ENCODE assay signal across 15 mouse cellular contexts in genomic region chr11:89023477-89023876, GRCm38 (mm10). TPM values are rescaled to one million over a fixed set of nuclear protein-coding genes. Genes with fewer than 3 reads are reported as not detected.
A peak's percentile ranks its signal among the peaks of the same experiment; 100 is the strongest.
DNase-seq lines count a peak whose midpoint lies in the region; ATAC-seq and TF ChIP-seq lines count a peak whose summit lies in the region.
"Had no signal": no experiment of that assay in that cellular context is flagged by ENCODE, and none has a peak within 500 bp of the region (broad histone marks: within the 10 kb centered on the region; RNA-seq: fewer than 3 reads in every experiment).

No protein-coding gene starts in this region.

- H3K9ac ChIP-seq in heart, embryonic 16.5 days (ENCODE audit: low read length): no peak overlapping the region

- intact Hi-C loops in heart, postnatal 10 days (cut with DNase I): no loop called here

- DNase-seq in heart, postnatal 10 days: no peak
- DNase-seq in 3134 (ENCODE audit: extremely low read depth, insufficient read length, low spot score) (peak; percentile 48), Patski (ENCODE audit: low read depth, low spot score) (peak; percentile 78)
- peak; percentile 45 to 72 for DNase-seq in kidney, postnatal 36 days
- no peak for DNase-seq in urinary bladder, postnatal 14 days (ENCODE audit: low spot score)
- DNase-seq in layer of hippocampus, postnatal 36 days: no peak
- DNase-seq: right cerebral cortex, postnatal 25 days had no signal

- H3K27ac ChIP-seq in heart, embryonic 16.5 days (ENCODE audit: low read length): peak overlapping the region; percentile 77; the same call in 1 of the 2 replicates

- POLR2A ChIA-PET in Patski (lab: Charles Lee): no interaction called here

- in situ Hi-C loops in Patski (cut with MboI; ENCODE audit: low pct_unique_long_range_greater_than_20kb): no loop called here

- H3K36me3 ChIP-seq in heart, embryonic 16.5 days (ENCODE audit: control insufficient read depth, insufficient read depth): peaks cover 3% of the 10 kb centered on the region; the same call in 1 of the 2 replicates

- no peak overlapping the region for H3K4me3 ChIP-seq in heart, embryonic 16.5 days (ENCODE audit: low read length)
- H3K4me3 ChIP-seq: erythroblast, embryonic 14.5 days; heart, embryonic 10.5 days had no signal

- WGBS in heart, embryonic 16.5 days: 59% methylated on average over 10 of the region's 10 CpGs

- ATAC-seq in heart, embryonic 16.5 days (replicated peaks; ENCODE audit: extremely low read depth, insufficient read depth, low FRiP score): no peak
- ATAC-seq in Patski: peak; percentile 92
- no peak for ATAC-seq in inflammation-experienced regulatory T-cells, adult 6 months
- ATAC-seq: midbrain, embryonic 16.5 days had no signal

- H3K4me1 ChIP-seq in heart, embryonic 16.5 days (ENCODE audit: control insufficient read depth, insufficient read depth, low read length): peaks cover 25% of the 10 kb centered on the region

- TF ChIP-seq CTCF in Patski (IDR thresholded peaks at IDR 0.05): no peak

- H3K9me3 ChIP-seq in heart, embryonic 16.5 days (replicated peaks; ENCODE audit: control insufficient read depth, low read length): no peaks in the 10 kb centered on the region
- H3K9me3 ChIP-seq: heart, embryonic 10.5 days had no signal

- CTCF ChIA-PET in Patski (lab: Charles Lee): no interaction called here

- H3K4me2 ChIP-seq in heart, embryonic 16.5 days (ENCODE audit: low read depth, low read length): no peak overlapping the region

- H3K27me3 ChIP-seq in heart, embryonic 16.5 days (ENCODE audit: control insufficient read depth, insufficient read depth, low read length): no peaks in the 10 kb centered on the region
- no peaks in the 10 kb centered on the region for H3K27me3 ChIP-seq in Patski

RNA-seq across cellular contexts. Expression of gene Trim25, which starts 24.3 kb away (rescaled TPM):
- polyA plus RNA-seq in heart, embryonic 16.5 days (2015; fragmentation: Nextera tagmentation; extraction: Ambion mirVana): 18.3 and 22.1 TPM in 2 replicates
- total RNA-seq in heart, postnatal 10 days (2021): 10 to 100 TPM; 32.9 to 33.3 TPM
- 12.9 TPM for polyA plus RNA-seq in Patski (2021)
- 10 to 100 TPM in 2 of 3 experiments, 1 to 10 TPM in 1; 9.6 to 11.3 (median 10.1) TPM for polyA plus RNA-seq in inflammation-experienced regulatory T-cells, adult 6 months (2017; shearing (Covaris generic))
- total RNA-seq in layer of hippocampus, postnatal 36 days (2021): 1 to 10 TPM; 3.4 to 4.5 TPM

RNA-seq across cellular contexts. Expression of gene Dgke, which starts 43.2 kb away (rescaled TPM):
- 7.8 and 8.7 TPM in 2 replicates for polyA plus RNA-seq in heart, embryonic 16.5 days (2015; fragmentation: Nextera tagmentation; extraction: Ambion mirVana)
- total RNA-seq in heart, postnatal 10 days (2021): 10 to 100 TPM; 13.1 to 13.5 TPM
- 7.1 TPM for polyA plus RNA-seq in Patski (2021)
- polyA plus RNA-seq in inflammation-experienced regulatory T-cells, adult 6 months (2017; shearing (Covaris generic)): 1 to 10 TPM; 3.8 to 7.0 (median 3.9) TPM
- total RNA-seq in layer of hippocampus, postnatal 36 days (2021): 10 to 100 TPM; 44.1 to 44.9 TPM
- polyA plus RNA-seq: erythroblast, embryonic 14.5 days had no signal

RNA-seq across cellular contexts. Expression of gene Gm525, which starts 50.2 kb away (rescaled TPM):
- polyA plus RNA-seq in heart, embryonic 16.5 days (2015; fragmentation: Nextera tagmentation; extraction: Ambion mirVana): 4.7 and 9.1 TPM in 2 replicates
- total RNA-seq in heart, postnatal 10 days (2021): not detected
- polyA plus RNA-seq in Patski (2021): not detected
- polyA plus RNA-seq in inflammation-experienced regulatory T-cells, adult 6 months (2017; shearing (Covaris generic)): not detected
- not detected for total RNA-seq in layer of hippocampus, postnatal 36 days (2021)
- total RNA-seq: left cerebral cortex, postnatal 10 days; neutrophil, adult 5-6 weeks had no signal
- polyA plus RNA-seq: erythroblast, embryonic 14.5 days; heart, embryonic 10.5 days; midbrain, embryonic 16.5 days had no signal

RNA-seq across cellular contexts. Expression of gene Coil, which starts 53.4 kb away (rescaled TPM):
- polyA plus RNA-seq in heart, embryonic 16.5 days (2015; fragmentation: Nextera tagmentation; extraction: Ambion mirVana): 9.4 and 9.7 TPM in 2 replicates
- 1 to 10 TPM; 6.0 to 7.5 TPM for total RNA-seq in heart, postnatal 10 days (2021)
- 9.7 TPM for polyA plus RNA-seq in Patski (2021)
- 1 to 10 TPM; 5.3 to 8.3 (median 7.7) TPM for polyA plus RNA-seq in inflammation-experienced regulatory T-cells, adult 6 months (2017; shearing (Covaris generic))
- 10 to 100 TPM; 17.5 to 19.4 TPM for total RNA-seq in layer of hippocampus, postnatal 36 days (2021)

RNA-seq across cellular contexts. Expression of gene Elobl, which starts 56.7 kb away (rescaled TPM):
- polyA plus RNA-seq in heart, embryonic 16.5 days (2015; fragmentation: Nextera tagmentation; extraction: Ambion mirVana): not detected in 2 replicates
- total RNA-seq in heart, postnatal 10 days (2021): not detected
- polyA plus RNA-seq in Patski (2021): 1.4 TPM
- polyA plus RNA-seq in inflammation-experienced regulatory T-cells, adult 6 months (2017; shearing (Covaris generic)): 1 to 10 TPM in 1 of 3 experiments, not detected in 2; 1.8 TPM
- not detected for total RNA-seq in layer of hippocampus, postnatal 36 days (2021)
- total RNA-seq: left cerebral cortex, postnatal 10 days; neutrophil, adult 5-6 weeks had no signal
- polyA plus RNA-seq: erythroblast, embryonic 14.5 days; heart, embryonic 10.5 days; lung, embryonic 16.5 days; midbrain, embryonic 16.5 days had no signal

Comparison
In these comparisons a context has a peak if more than half of its experiments do, and no peak if none do; other contexts are left out.
1. DNase-seq: peak in 3134 (single experiment), Patski (single experiment) and kidney, postnatal 36 days (2 of 2); none in heart, postnatal 10 days (0 of 2), urinary bladder, postnatal 14 days (single experiment) and layer of hippocampus, postnatal 36 days (0 of 2).